Mouse (Mus musculus) heart, adult 2 months (tissue): ENCODE data around the gene Slc38a3.

Experiments used
- CTCF ChIP-seq: fragments of 200-600 bp; IDR thresholded peaks from 2 replicates; pipeline ENCODE4 v1.8.1; 2022; ENCODE audit warnings: antibody characterized with exemption, mild to moderate bottlenecking, moderate library complexity
- POLR2A ChIP-seq: fragments of 200-500 bp; IDR thresholded peaks from 2 replicates; pipeline ENCODE4 v1.6.1; 2011; ENCODE audit warnings: mild to moderate bottlenecking, low read depth, low read length, control low read depth; ENCODE audit not compliant: insufficient read depth

GRCm38 (mm10) chr9:107688415-107688814 lies 19.1 kb upstream of the Slc38a3 start:
- TF ChIP-seq CTCF (no peak), POLR2A (no peak)
